Mouse (Mus musculus) CH12.LX (cell line): ENCODE measurements at regions not wholly inside any gene's neighbourhood (a gene's known extent, or its start where the extent isn't known, plus 50 kb on each side); places are given as distances from the start of the nearest gene placed in this dataset.

Experiments used
- DNase-seq: peaks from one replicate; pipeline ENCODE4 v3.0.0-alpha.2; 2013; ENCODE audit errors: extremely low read depth
- H3K27ac ChIP-seq: 2 replicates; pipeline ENCODE4 v1.5.1; 2012; ENCODE audit warnings: low read depth, mild to moderate bottlenecking, control low read depth, moderate library complexity; ENCODE audit not compliant: insufficient read depth
- H3K27me3 ChIP-seq: replicated peaks from 2 replicates; pipeline ENCODE3; 2012; ENCODE audit warnings: inconsistent platforms
- H3K36me3 ChIP-seq, 2 experiments: replicated peaks in 1 of 2; 2 replicates each; pipeline versions ENCODE3 to v1.6.1; 2012; ENCODE audit warnings: inconsistent platforms in 1 of 2, low read length in 1 of 2, mild to moderate bottlenecking in 1 of 2, mixed read lengths in 1 of 2, moderate library complexity in 1 of 2; ENCODE audit not compliant: control insufficient read depth in 1 of 2, insufficient read depth in 1 of 2
- H3K4me1 ChIP-seq, 2 experiments: 2 replicates each; pipeline ENCODE4 v1.6.1; 2012; ENCODE audit warnings: inconsistent platforms in 1 of 2, moderate library complexity in 1 of 2; ENCODE audit not compliant: insufficient read depth in 2 of 2, control insufficient read depth in 1 of 2
- H3K4me2 ChIP-seq: 2 replicates; pipeline ENCODE4 v1.6.1; 2012; ENCODE audit warnings: low read depth, mild to moderate bottlenecking, control low read depth; ENCODE audit not compliant: poor library complexity, insufficient read depth, severe bottlenecking
- H3K4me3 ChIP-seq, 3 experiments: fragments of 150-350 bp in 1 of 3; sonication (generic) in 1 of 3; replicated peaks in 1 of 3; 2 replicates each; pipeline versions ENCODE3 to v1.5.1; 2011 to 2012; ENCODE audit warnings: low read depth in 2 of 3, low read length in 2 of 3, mild to moderate bottlenecking in 2 of 3, moderate library complexity in 2 of 3, control low read depth in 1 of 3, improper control_type of control experiment in 1 of 3, inconsistent platforms in 1 of 3, mixed read lengths in 1 of 3; ENCODE audit not compliant: poor library complexity in 1 of 3
- H3K79me2 ChIP-seq: replicated peaks from 2 replicates; pipeline ENCODE4 v1.6.1; 2012; ENCODE audit warnings: mild to moderate bottlenecking, moderate library complexity; ENCODE audit not compliant: control insufficient read depth, poor library complexity, insufficient read depth, severe bottlenecking; ENCODE audit errors: extremely low read depth
- H3K9ac ChIP-seq: 2 replicates; pipeline ENCODE4 v1.6.1; 2012; ENCODE audit warnings: low read depth, mild to moderate bottlenecking, control low read depth, moderate library complexity; ENCODE audit not compliant: insufficient read depth
- H3K9me3 ChIP-seq: replicated peaks from 2 replicates; pipeline ENCODE3; 2012; ENCODE audit warnings: low read length, inconsistent platforms, mixed read lengths
- BHLHE40 ChIP-seq: IDR thresholded peaks from 2 replicates; pipeline ENCODE4 v1.6.1; 2011; ENCODE audit warnings: mild to moderate bottlenecking, low read depth, low read length, improper control_type of control experiment
- CTCF ChIP-seq, 2 experiments: IDR thresholded peaks in 1 of 2; conservative IDR thresholded peaks in 1 of 2; 2 replicates each; pipeline ENCODE4 v1.5.1; 2011 to 2012; ENCODE audit warnings: low read depth in 2 of 2, low read length in 2 of 2, improper control_type of control experiment in 1 of 2, inconsistent platforms in 1 of 2, mild to moderate bottlenecking in 1 of 2, moderate library complexity in 1 of 2
- ELF1 ChIP-seq: IDR thresholded peaks from 2 replicates; pipeline ENCODE4 v1.6.1; 2014; ENCODE audit warnings: low read depth, mild to moderate bottlenecking, inconsistent platforms, low read length, improper control_type of control experiment
- EP300 ChIP-seq: IDR thresholded peaks from 2 replicates; pipeline ENCODE4 v1.6.1; 2011; ENCODE audit warnings: low read length, improper control_type of control experiment
- HCFC1 ChIP-seq: IDR thresholded peaks from 2 replicates; pipeline ENCODE4 v1.6.1; 2012; ENCODE audit warnings: low read depth, mild to moderate bottlenecking, inconsistent platforms, low read length, improper control_type of control experiment
- IRF4 ChIP-seq: IDR thresholded peaks from 2 replicates; pipeline ENCODE4 v1.6.1; 2014; ENCODE audit warnings: low read depth, mild to moderate bottlenecking, inconsistent platforms, low read length, improper control_type of control experiment
- MAZ ChIP-seq: IDR thresholded peaks from 2 replicates; pipeline ENCODE4 v1.6.1; 2012; ENCODE audit warnings: low read depth, mild to moderate bottlenecking, inconsistent platforms, low read length, improper control_type of control experiment, moderate library complexity
- MXI1 ChIP-seq: IDR thresholded peaks from 2 replicates; pipeline ENCODE4 v1.6.1; 2011; ENCODE audit warnings: mild to moderate bottlenecking, low read depth, low read length, improper control_type of control experiment
- MYC ChIP-seq: IDR thresholded peaks from 2 replicates; pipeline ENCODE4 v1.6.1; 2011; ENCODE audit warnings: low read depth, mild to moderate bottlenecking, improper control_type of control experiment, low read length
- NELFE ChIP-seq: IDR thresholded peaks from 2 replicates; pipeline ENCODE4 v1.6.1; 2011; ENCODE audit warnings: low read depth, low read length, improper control_type of control experiment
- PAX5 ChIP-seq: IDR thresholded peaks from 2 replicates; pipeline ENCODE4 v1.6.1; 2012; ENCODE audit warnings: low read length, inconsistent platforms, mixed read lengths
- POLR2A ChIP-seq: IDR thresholded peaks from 2 replicates; pipeline ENCODE4 v1.6.1; 2011; ENCODE audit warnings: low read depth, mild to moderate bottlenecking, improper control_type of control experiment, low read length
- RCOR1 ChIP-seq: conservative IDR thresholded peaks from 2 replicates; pipeline ENCODE4 v1.6.1; 2012; ENCODE audit warnings: low read depth, mild to moderate bottlenecking, inconsistent platforms, low read length, improper control_type of control experiment
- SIN3A ChIP-seq: IDR thresholded peaks from 2 replicates; pipeline ENCODE4 v1.6.1; 2012; ENCODE audit warnings: low read length, improper control_type of control experiment, inconsistent platforms
- TBP ChIP-seq: conservative IDR thresholded peaks from 2 replicates; pipeline ENCODE4 v1.6.1; 2011; ENCODE audit warnings: low read depth, low read length, improper control_type of control experiment
- TCF12 ChIP-seq: IDR thresholded peaks from 2 replicates; pipeline ENCODE4 v1.6.1; 2014; ENCODE audit warnings: low read depth, mild to moderate bottlenecking, inconsistent platforms, low read length, improper control_type of control experiment
- UBTF ChIP-seq: IDR thresholded peaks from 2 replicates; pipeline ENCODE4 v1.6.1; 2012; ENCODE audit warnings: low read depth, mild to moderate bottlenecking, inconsistent platforms, low read length, improper control_type of control experiment, moderate library complexity
- USF2 ChIP-seq: conservative IDR thresholded peaks from 2 replicates; pipeline ENCODE4 v1.6.1; 2011; ENCODE audit warnings: low read depth, low read length, improper control_type of control experiment
- ZKSCAN1 ChIP-seq: IDR thresholded peaks from 2 replicates; pipeline ENCODE4 v1.6.1; 2012; ENCODE audit warnings: low read depth, inconsistent platforms, low read length, improper control_type of control experiment, borderline replicate concordance
- ZMIZ1 ChIP-seq: IDR thresholded peaks from 2 replicates; pipeline ENCODE4 v1.6.1; 2012; ENCODE audit warnings: low read depth, mild to moderate bottlenecking, inconsistent platforms, low read length, improper control_type of control experiment
- dilution Hi-C: fragments of 300-500 bp; cut with MboI; formaldehyde crosslinking; loops from 2 replicates; pipeline ENCODE4 v1.14.3; 2020; ENCODE audit warnings: low sequenced_read_pairs; ENCODE audit not compliant: extremely low pct_unique_long_range_greater_than_20kb, extremely low pct_ligation_motif_present
- in situ Hi-C: fragments of 300-500 bp; cut with MboI; formaldehyde crosslinking; loops from 3 replicates; pipeline ENCODE4 v1.14.3; 2019; ENCODE audit warnings: low sequenced_read_pairs, low pct_ligation_motif_present, low pct_unique_long_range_greater_than_20kb, mixed read lengths

DNA sequence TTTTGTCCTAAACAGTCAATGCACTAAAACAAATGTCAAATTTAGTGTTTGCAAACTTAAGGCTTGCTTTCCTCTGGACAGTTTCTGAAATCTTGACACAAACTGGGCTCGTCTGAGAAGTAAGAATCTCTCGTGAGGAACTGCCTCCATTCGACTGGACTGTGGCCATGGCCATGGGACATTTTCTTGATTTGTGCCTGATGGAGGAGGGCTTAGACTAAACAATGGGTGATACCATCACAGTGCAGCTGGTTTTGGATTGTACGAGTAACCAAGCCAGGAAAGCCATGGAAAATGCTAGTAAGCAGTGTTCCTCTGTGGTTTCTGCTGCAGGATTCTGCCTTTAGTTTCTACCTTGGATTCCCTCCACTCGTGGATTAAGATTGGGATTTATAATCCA lies 121.0 kb upstream of the Mmadhc start:
- Histone ChIP-seq H3K9me3 (no peaks in the 10 kb centered on the region), H3K36me3 (no peaks in the 10 kb centered on the region), H3K27ac (no peak overlapping the region), H3K27me3 (no peaks in the 10 kb centered on the region), H3K4me3 (no peak overlapping the region), H3K79me2 (no peaks in the 10 kb centered on the region), H3K4me1 (no peaks in the 10 kb centered on the region), H3K4me2 (no peak overlapping the region), H3K9ac (no peak overlapping the region)
- in situ Hi-C loops (no loop called here), dilution Hi-C loops (no loop called here)
- DNase-seq = no peak
- TF ChIP-seq TBP = no peak
- no peak for TF ChIP-seq MXI1
- no peak for TF ChIP-seq MAZ
- no peak for TF ChIP-seq BHLHE40
- no peak for TF ChIP-seq TCF12
- no peak for TF ChIP-seq UBTF
- no peak for TF ChIP-seq MYC
- TF ChIP-seq NELFE = no peak
- TF ChIP-seq EP300 = no peak
- no peak for TF ChIP-seq IRF4
- no peak for TF ChIP-seq PAX5
- TF ChIP-seq SIN3A = no peak

DNA sequence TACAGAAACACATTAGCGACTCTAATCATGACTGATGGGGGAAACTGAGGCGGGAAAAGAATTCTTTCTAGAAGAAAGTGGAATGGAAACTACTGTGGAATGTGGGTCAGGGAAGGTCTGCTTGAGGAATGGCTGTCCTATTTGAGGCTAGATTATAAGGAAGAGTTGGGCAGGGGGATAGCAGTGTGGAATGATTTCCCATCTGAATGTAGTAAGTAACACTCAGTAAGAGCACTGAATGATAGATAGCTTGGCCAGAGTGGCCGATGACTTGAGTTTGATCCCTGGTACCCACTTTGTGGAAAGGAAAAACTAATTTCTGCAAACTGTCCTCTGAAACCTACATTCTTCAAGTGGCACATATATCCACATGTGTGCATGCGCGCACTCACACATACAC lies 120.5 kb upstream of the Mmadhc start:
- Histone ChIP-seq H3K9me3 (no peaks in the 10 kb centered on the region), H3K4me2 (no peak overlapping the region), H3K4me1 (no peaks in the 10 kb centered on the region), H3K27me3 (no peaks in the 10 kb centered on the region), H3K4me3 (no peak overlapping the region), H3K36me3 (no peaks in the 10 kb centered on the region), H3K9ac (no peak overlapping the region), H3K79me2 (no peaks in the 10 kb centered on the region), H3K27ac (no peak overlapping the region)
- no peak for DNase-seq
- in situ Hi-C loops (no loop called here), dilution Hi-C loops (no loop called here)
- TF ChIP-seq CTCF (conservative IDR thresholded peaks at IDR 0.05 in 1 of 2, IDR thresholded peaks at IDR 0.05 in 1 of 2; ENCODE audit: low read depth in 2 of 2, low read length in 2 of 2) (no peak), TBP (no peak), RCOR1 (no peak), ZKSCAN1 (no peak), TCF12 (no peak), ZMIZ1 (no peak), POLR2A (no peak), HCFC1 (no peak), USF2 (no peak), ELF1 (no peak), MAZ (no peak), MYC (no peak)
